Comparison of ENCODE assay signal across 9 mouse cellular contexts in genomic region chr3:65863762-65864377, GRCm38 (mm10).
DNase-seq lines count a peak whose midpoint lies in the region; ATAC-seq lines count a peak whose summit lies in the region.
"Had no signal": no experiment of that assay in that cellular context is flagged by ENCODE, and none has a peak within 500 bp of the region (broad histone marks: within the 10 kb centered on the region; RNA-seq: fewer than 3 reads in every experiment).

No protein-coding gene starts in this region.

- no peaks in the 10 kb centered on the region for H3K9me3 ChIP-seq in heart, embryonic 10.5 days
- 0 out of 2 replicates have a peak, but pooled peaks cover 4% of the 10 kb centered on the region for H3K9me3 ChIP-seq in heart, embryonic 12.5 days (replicated peaks)
- no peaks in the 10 kb centered on the region for H3K9me3 ChIP-seq in stomach, embryonic 15.5 days

- H3K4me2 ChIP-seq in heart, embryonic 12.5 days: peak overlapping the region; percentile 58
- peak overlapping the region; percentile 6; the same call in 1 of the 2 replicates for H3K4me2 ChIP-seq in stomach, embryonic 15.5 days

- H3K27me3 ChIP-seq in heart, embryonic 10.5 days (ENCODE audit: insufficient read depth, poor library complexity, severe bottlenecking): no peaks in the 10 kb centered on the region
- H3K27me3 ChIP-seq in heart, embryonic 12.5 days (replicated peaks): no peaks in the 10 kb centered on the region
- H3K27me3 ChIP-seq in stomach, embryonic 15.5 days (replicated peaks): no peaks in the 10 kb centered on the region

- 0 out of 2 replicates have a peak, but pooled peaks cover 4% of the 10 kb centered on the region for H3K36me3 ChIP-seq in heart, embryonic 10.5 days
- no peaks in the 10 kb centered on the region for H3K36me3 ChIP-seq in heart, embryonic 12.5 days
- H3K36me3 ChIP-seq in stomach, embryonic 15.5 days: no peaks in the 10 kb centered on the region

- DNase-seq in heart, embryonic 10.5 days (ENCODE audit: low spot score): no peak
- no peak for DNase-seq in heart, postnatal 4 days
- peak; percentile 26 for DNase-seq in brain, embryonic 18.5 days (ENCODE audit: low read depth, low spot score)
- peak; percentile 33 for DNase-seq in layer of hippocampus, adult 9-11 months
- no peak for DNase-seq in spleen, adult 18-20 months

- peak overlapping the region; percentile 26 for H3K27ac ChIP-seq in heart, embryonic 10.5 days
- H3K27ac ChIP-seq in heart, embryonic 12.5 days (ENCODE audit: poor library complexity, severe bottlenecking): no peak overlapping the region
- H3K27ac ChIP-seq in stomach, embryonic 15.5 days: no peak overlapping the region
- H3K27ac ChIP-seq: macrophage had no signal

- H3K9ac ChIP-seq in heart, embryonic 12.5 days: peak overlapping the region; percentile 38
- no peak overlapping the region for H3K9ac ChIP-seq in stomach, embryonic 15.5 days

- peaks cover 54% of the 10 kb centered on the region for H3K4me1 ChIP-seq in heart, embryonic 10.5 days
- peaks cover 37% of the 10 kb centered on the region for H3K4me1 ChIP-seq in heart, embryonic 12.5 days (replicated peaks)
- H3K4me1 ChIP-seq in stomach, embryonic 15.5 days: peaks cover 16% of the 10 kb centered on the region

- no peak for ATAC-seq in heart, embryonic 12.5 days (ENCODE audit: insufficient number of reproducible peaks, low FRiP score)
- no peak for ATAC-seq in stomach, embryonic 15.5 days (ENCODE audit: insufficient read depth, low FRiP score, low read depth)
- no peak for ATAC-seq in granulocyte monocyte progenitor cell, adult 5-6 weeks (replicated peaks; ENCODE audit: poor library complexity, severe bottlenecking)

- WGBS in heart, embryonic 10.5 days: 49% methylated on average over 16 of the region's 16 CpGs
- 44% methylated on average over 16 of the region's 16 CpGs for WGBS in heart, embryonic 12.5 days
- WGBS in stomach, embryonic 15.5 days: 54% methylated on average over 16 of the region's 16 CpGs

- peak overlapping the region; percentile 32; the same call in 1 of the 2 replicates for H3K4me3 ChIP-seq in heart, embryonic 10.5 days
- peak overlapping the region; percentile 21; the same call in 1 of the 2 replicates for H3K4me3 ChIP-seq in heart, embryonic 12.5 days
- H3K4me3 ChIP-seq in stomach, embryonic 15.5 days (replicated peaks): no peak overlapping the region

Comparison
In these comparisons a context has a peak if more than half of its experiments do, and no peak if none do; other contexts are left out.
1. DNase-seq: peak in brain, embryonic 18.5 days (single experiment) and layer of hippocampus, adult 9-11 months (single experiment); none in heart, embryonic 10.5 days (single experiment), heart, postnatal 4 days (single experiment) and spleen, adult 18-20 months (0 of 2).